Mouse (Mus musculus): ENCODE data around the gene Cwc22. TPM values are rescaled to one million over a fixed set of nuclear protein-coding genes. Genes with fewer than 3 reads are reported as not detected.

Cwc22 gene
- polyA plus RNA-seq, 1 experiment from 2014 or later, result 19.7 TPM

DNA sequence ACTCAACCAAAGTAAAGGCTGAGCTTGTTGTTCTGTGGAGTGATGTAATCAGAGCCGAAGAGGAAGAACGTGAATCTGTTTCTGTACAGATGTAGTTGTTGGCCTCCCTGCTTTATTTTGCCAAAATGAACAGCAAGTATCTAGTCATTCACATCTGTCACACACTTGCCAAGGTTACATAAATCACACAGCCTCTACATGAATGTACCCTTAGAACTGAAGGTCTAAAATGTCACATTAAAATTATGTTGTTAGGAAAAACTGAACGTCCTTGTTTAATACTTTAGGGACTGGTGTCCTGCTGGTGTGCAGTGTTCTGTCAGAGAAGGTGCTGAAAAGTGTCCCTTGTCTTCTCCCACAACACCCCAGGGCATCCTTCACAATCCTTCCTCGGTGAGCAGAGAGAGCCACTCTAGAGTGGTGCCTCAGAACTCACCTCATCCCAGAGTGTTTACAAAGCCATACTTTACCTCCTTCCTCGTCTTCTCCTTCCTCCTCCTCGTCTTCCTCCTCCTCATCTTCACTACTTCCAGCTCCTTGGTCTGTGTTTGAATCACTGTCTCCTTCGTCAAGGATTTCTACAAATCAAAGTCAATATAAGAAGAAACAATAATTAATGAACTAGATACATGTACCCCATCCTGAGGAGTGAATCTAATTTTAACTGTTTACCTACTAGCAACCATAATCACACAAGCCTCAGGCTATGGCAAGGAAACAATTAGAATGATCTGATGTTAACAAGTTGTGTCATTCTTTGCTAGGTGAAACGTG is 29.4 kb downstream of the Cwc22 start:
- no peak overlapping the region for H3K9ac ChIP-seq (ENCODE audit: low read depth, low read length)
- H3K36me3 ChIP-seq (ENCODE audit: insufficient read depth, low read length), result peaks cover 33% of the 10 kb centered on the region; the same call in 1 of the 2 replicates

DNA sequence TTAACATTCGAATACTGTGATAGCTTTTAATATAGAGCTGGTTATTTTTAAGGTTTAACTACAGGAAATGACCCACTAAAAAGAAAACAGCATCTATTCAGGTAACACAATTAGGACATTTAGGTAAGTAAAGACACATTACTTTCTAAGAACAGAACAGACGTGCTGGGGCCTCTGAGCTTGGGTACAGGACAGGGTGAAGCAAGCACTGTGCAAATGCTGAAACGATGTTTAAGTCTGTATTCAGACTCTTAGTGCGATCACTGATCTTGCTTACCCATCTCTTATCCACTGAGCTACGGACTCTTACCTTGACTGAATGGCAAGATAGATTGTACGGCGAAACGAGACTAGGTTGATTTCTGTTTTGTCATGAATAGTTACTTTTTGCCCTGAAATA is 31.0 kb downstream of the Cwc22 start:
- TF ChIP-seq CTCF (IDR thresholded peaks at IDR 0.05; ENCODE audit: low read depth), result no peak
- H3K36me3 ChIP-seq (ENCODE audit: insufficient read depth, low read length), result peaks cover 39% of the 10 kb centered on the region
- no peaks in the 10 kb centered on the region for H3K4me1 ChIP-seq (replicated peaks; ENCODE audit: insufficient read depth, low read length)
- no peaks in the 10 kb centered on the region for H3K27me3 ChIP-seq (ENCODE audit: insufficient read depth, low read length)
- 94% methylated on average over 8 of the region's 8 CpGs for WGBS
- DNase-seq (ENCODE audit: low spot score) (no peak), ATAC-seq (replicated peaks; ENCODE audit: low FRiP score, low read depth) (no peak)
- no peak overlapping the region for H3K9ac ChIP-seq (ENCODE audit: low read depth, low read length)
- no peak overlapping the region for H3K4me3 ChIP-seq (replicated peaks; ENCODE audit: low read depth, low read length)
- no peak overlapping the region for H3K27ac ChIP-seq
- H3K4me2 ChIP-seq (ENCODE audit: low read length), result no peak overlapping the region
- no peaks in the 10 kb centered on the region for H3K9me3 ChIP-seq (replicated peaks; ENCODE audit: low read length)

More for the DNA sequence above, 29.4 kb downstream of the Cwc22 start:
- no peak for DNase-seq (ENCODE audit: low spot score)
- ATAC-seq (replicated peaks; ENCODE audit: low FRiP score, low read depth), result no peak
- H3K27me3 ChIP-seq (ENCODE audit: insufficient read depth, low read length), result no peaks in the 10 kb centered on the region
- no peak overlapping the region for H3K4me2 ChIP-seq (ENCODE audit: low read length)
- no peaks in the 10 kb centered on the region for H3K9me3 ChIP-seq (replicated peaks; ENCODE audit: low read length)
- no peak overlapping the region for H3K27ac ChIP-seq
- no peaks in the 10 kb centered on the region for H3K4me1 ChIP-seq (replicated peaks; ENCODE audit: insufficient read depth, low read length)
- TF ChIP-seq CTCF (IDR thresholded peaks at IDR 0.05; ENCODE audit: low read depth), result no peak
- 80% methylated on average over 8 of the region's 8 CpGs for WGBS
- H3K4me3 ChIP-seq (replicated peaks; ENCODE audit: low read depth, low read length), result no peak overlapping the region

- H3K27me3 ChIP-seq (ENCODE audit: insufficient read depth, low read length), result no peaks in the 10 kb centered on the region
- H3K9me3 ChIP-seq (replicated peaks; ENCODE audit: low read length), result no peaks in the 10 kb centered on the region
- TF ChIP-seq CTCF (IDR thresholded peaks at IDR 0.05; ENCODE audit: low read depth), result no peak
- no peak overlapping the region for H3K4me3 ChIP-seq (replicated peaks; ENCODE audit: low read depth, low read length)
- H3K4me1 ChIP-seq (replicated peaks; ENCODE audit: insufficient read depth, low read length), result no peaks in the 10 kb centered on the region
- WGBS, result 48% methylated on average over 2 of the region's 2 CpGs
- no peak overlapping the region for H3K4me2 ChIP-seq (ENCODE audit: low read length)
- H3K27ac ChIP-seq, result no peak overlapping the region
- ATAC-seq (replicated peaks; ENCODE audit: low FRiP score, low read depth), result no peak
- no peak for DNase-seq (ENCODE audit: low spot score)
- H3K9ac ChIP-seq (ENCODE audit: low read depth, low read length), result no peak overlapping the region
- peaks cover 37% of the 10 kb centered on the region for H3K36me3 ChIP-seq (ENCODE audit: insufficient read depth, low read length)
Observed at GRCm38 (mm10) chr2:77913628-77914027, 32.5 kb downstream of the Cwc22 start.

DNA sequence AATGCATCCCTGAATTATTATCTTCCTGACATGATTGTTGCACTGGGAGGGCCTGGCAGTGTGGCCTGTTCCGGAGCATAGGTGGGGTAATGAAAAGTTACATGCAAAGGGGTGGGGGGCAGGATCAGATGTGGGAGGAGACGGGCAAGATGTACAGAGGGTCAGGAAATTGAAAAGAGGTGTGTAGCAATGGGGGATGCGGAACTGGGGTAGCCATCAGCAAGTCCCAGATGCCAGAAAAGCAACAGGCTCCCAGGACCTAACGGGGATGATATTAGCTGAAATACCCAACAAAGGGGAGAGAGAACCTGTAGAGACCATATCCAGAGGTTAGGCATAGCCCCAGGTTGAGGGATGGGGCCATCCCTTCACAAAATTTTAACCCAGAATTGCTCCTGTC is 34.0 kb downstream of the Cwc22 start:
- Histone ChIP-seq H3K27ac (no peak overlapping the region), H3K9ac (ENCODE audit: low read depth, low read length) (no peak overlapping the region), H3K27me3 (ENCODE audit: insufficient read depth, low read length) (no peaks in the 10 kb centered on the region), H3K9me3 (replicated peaks; ENCODE audit: low read length) (no peaks in the 10 kb centered on the region), H3K4me1 (replicated peaks; ENCODE audit: insufficient read depth, low read length) (no peaks in the 10 kb centered on the region), H3K4me2 (ENCODE audit: low read length) (no peak overlapping the region), H3K36me3 (ENCODE audit: insufficient read depth, low read length) (peaks cover 36% of the 10 kb centered on the region), H3K4me3 (replicated peaks; ENCODE audit: low read depth, low read length) (no peak overlapping the region)
- 82% methylated on average over 4 of the region's 4 CpGs for WGBS
- no peak for DNase-seq (ENCODE audit: low spot score)
- TF ChIP-seq CTCF (IDR thresholded peaks at IDR 0.05; ENCODE audit: low read depth), result no peak
- ATAC-seq (replicated peaks; ENCODE audit: low FRiP score, low read depth), result no peak

- ATAC-seq (replicated peaks; ENCODE audit: low FRiP score, low read depth), result no peak
- no peaks in the 10 kb centered on the region for H3K9me3 ChIP-seq (replicated peaks; ENCODE audit: low read length)
- H3K4me1 ChIP-seq (replicated peaks; ENCODE audit: insufficient read depth, low read length), result no peaks in the 10 kb centered on the region
- WGBS, result 91% methylated on average over 2 of the region's 2 CpGs
- no peak for DNase-seq (ENCODE audit: low spot score)
- no peak overlapping the region for H3K9ac ChIP-seq (ENCODE audit: low read depth, low read length)
- H3K4me2 ChIP-seq (ENCODE audit: low read length), result no peak overlapping the region
- no peak for TF ChIP-seq CTCF (IDR thresholded peaks at IDR 0.05; ENCODE audit: low read depth)
- peaks cover 34% of the 10 kb centered on the region for H3K36me3 ChIP-seq (ENCODE audit: insufficient read depth, low read length)
- no peaks in the 10 kb centered on the region for H3K27me3 ChIP-seq (ENCODE audit: insufficient read depth, low read length)
- H3K27ac ChIP-seq, result no peak overlapping the region
- no peak overlapping the region for H3K4me3 ChIP-seq (replicated peaks; ENCODE audit: low read depth, low read length)
Observed at GRCm38 (mm10) chr2:77911452-77911851, 34.7 kb downstream of the Cwc22 start.

- no peak for DNase-seq (ENCODE audit: low spot score)
- Histone ChIP-seq H3K9ac (ENCODE audit: low read depth, low read length) (no peak overlapping the region), H3K36me3 (ENCODE audit: insufficient read depth, low read length) (peaks cover 36% of the 10 kb centered on the region), H3K4me1 (replicated peaks; ENCODE audit: insufficient read depth, low read length) (no peaks in the 10 kb centered on the region), H3K4me3 (replicated peaks; ENCODE audit: low read depth, low read length) (no peak overlapping the region), H3K4me2 (ENCODE audit: low read length) (no peak overlapping the region), H3K27ac (no peak overlapping the region), H3K9me3 (replicated peaks; ENCODE audit: low read length) (no peaks in the 10 kb centered on the region), H3K27me3 (ENCODE audit: insufficient read depth, low read length) (no peaks in the 10 kb centered on the region)
- 37% methylated on average over 3 of the region's 3 CpGs for WGBS
- no peak for TF ChIP-seq CTCF (IDR thresholded peaks at IDR 0.05; ENCODE audit: low read depth)
- no peak for ATAC-seq (replicated peaks; ENCODE audit: low FRiP score, low read depth)
Observed at GRCm38 (mm10) chr2:77910216-77910615, 36.0 kb downstream of the Cwc22 start.
